Mouse (Mus musculus) erythroblast, embryonic 14.5 days (primary cell): ENCODE data around the gene Mnd1.

Experiments used
- GATA1 ChIP-seq: IDR thresholded peaks from 2 replicates; pipeline ENCODE4 v1.6.1; 2012; ENCODE audit warnings: low read length, inconsistent platforms, mixed read lengths
- TAL1 ChIP-seq: IDR thresholded peaks from 3 replicates; pipeline ENCODE4 v1.6.1; 2012; ENCODE audit warnings: low read length, inconsistent platforms, mixed read lengths

- TF ChIP-seq GATA1 = no peak
- no peak for TF ChIP-seq TAL1
These were observed 19.7 kb downstream of the Mnd1 start for GRCm38 (mm10) chr3:84135933-84136332.
